Mouse (Mus musculus): ENCODE data around the gene Ppfibp1. TPM values are rescaled to one million over a fixed set of nuclear protein-coding genes. Genes with fewer than 3 reads are reported as not detected.

Gene Ppfibp1
- total RNA-seq, 2 experiments from 2014 or later: 78.5 to 106 TPM

GRCm38 (mm10) chr6:147064944-147065261, 176.6 kb downstream of the Ppfibp1 start:
- DNase-seq: peak in 1 of 2 experiments; percentile 21
- intact Hi-C loops (cut with DNase I): no loop called here

- intact Hi-C loops (cut with DNase I): no loop called here
- DNase-seq: peak in 1 of 2 experiments; percentile 16
These were observed 187.6 kb downstream of the Ppfibp1 start for GRCm38 (mm10) chr6:147075808-147076387.

GRCm38 (mm10) chr6:147076878-147077277, 188.6 kb downstream of the Ppfibp1 start:
- intact Hi-C loops (cut with DNase I): no loop called here
- no peak for DNase-seq

GRCm38 (mm10) chr6:147079919-147080318, 191.6 kb downstream of the Ppfibp1 start:
- intact Hi-C loops (cut with DNase I): no loop called here
- no peak for DNase-seq

Other genes with a start within 250 kb of the Ppfibp1 start
- 10 to 100 TPM; 53.8 to 59.7 TPM for gene Med21, start 245.9 kb upstream of the Ppfibp1 start, total RNA-seq (2021)
- gene Tm7sf3, start 245.7 kb upstream of the Ppfibp1 start, total RNA-seq (2021): 10 to 100 TPM; 23.4 to 27.1 TPM
- 10 to 100 TPM; 18.7 to 19.1 TPM for gene Stk38l, start 163.5 kb upstream of the Ppfibp1 start, total RNA-seq (2021)
- gene Arntl2, start 92.4 kb upstream of the Ppfibp1 start, total RNA-seq (2021): 1 to 10 TPM; 1.4 to 1.5 TPM
- gene Smco2, start 38.4 kb upstream of the Ppfibp1 start, total RNA-seq (2021): under 1 TPM; 0.40 to 0.62 TPM
- gene 1700034J05Rik, start 65.9 kb downstream of the Ppfibp1 start, total RNA-seq (2021): not detected
- gene Rep15, start 144.1 kb downstream of the Ppfibp1 start, total RNA-seq (2021): 1 to 10 TPM; 1.1 to 1.3 TPM
- gene Mrps35, start 154.3 kb downstream of the Ppfibp1 start, total RNA-seq (2021): 100 to 1,000 TPM; 145 to 150 TPM
- gene Mansc4, start 198.5 kb downstream of the Ppfibp1 start, total RNA-seq (2021): not detected
- 1 to 10 TPM; 8.5 to 9.5 TPM for gene Klhl42, start 202.9 kb downstream of the Ppfibp1 start, total RNA-seq (2021)

Measured in heart, postnatal 10 days (tissue).